Mouse (Mus musculus): ENCODE results near the gene 4930453N24Rik.

DNA sequence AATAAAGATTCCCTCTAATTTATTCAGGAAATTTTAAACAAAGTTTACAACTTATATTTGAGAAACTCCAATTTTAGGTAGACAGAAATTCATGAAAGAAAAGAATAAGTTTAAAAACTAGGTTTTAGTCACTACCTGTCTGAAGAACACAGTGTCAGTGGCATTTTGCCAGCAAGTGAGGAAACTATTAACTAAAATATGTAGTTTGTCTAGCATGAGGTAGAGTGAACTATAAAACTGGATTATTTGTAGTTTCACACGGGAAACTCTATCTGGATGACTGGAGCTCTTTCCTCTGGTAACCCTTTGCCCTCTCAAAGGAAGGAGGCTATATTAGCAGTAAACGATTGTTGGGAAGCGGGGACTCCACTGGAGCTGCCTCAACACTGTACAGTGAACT lies 32.1 kb upstream of the 4930453N24Rik start:
- TF ChIP-seq CTCF (IDR thresholded peaks at IDR 0.05; ENCODE audit: low read depth, low read length), result no peak
- no peak for TF ChIP-seq POLR2AphosphoS5 (IDR thresholded peaks at IDR 0.05; ENCODE audit: insufficient replicate concordance, low read depth, low read length)

All from G1E (cell line).